Mouse (Mus musculus) cerebellum, postnatal 25 days (tissue): Measurements from ENCODE around the gene Tuba4a.
"Not testable (repeated sequence)": the region's sequence is repeated elsewhere in the genome, so short reads cannot be mapped to it uniquely, and the experiment has no call there.

Experiments used
- DNase-seq, 2 experiments: peaks; one replicate each; pipeline ENCODE4 v3.0.0; 2021; ENCODE audit warnings: mixed read lengths in 2 of 2

The Tuba4a gene

DNA sequence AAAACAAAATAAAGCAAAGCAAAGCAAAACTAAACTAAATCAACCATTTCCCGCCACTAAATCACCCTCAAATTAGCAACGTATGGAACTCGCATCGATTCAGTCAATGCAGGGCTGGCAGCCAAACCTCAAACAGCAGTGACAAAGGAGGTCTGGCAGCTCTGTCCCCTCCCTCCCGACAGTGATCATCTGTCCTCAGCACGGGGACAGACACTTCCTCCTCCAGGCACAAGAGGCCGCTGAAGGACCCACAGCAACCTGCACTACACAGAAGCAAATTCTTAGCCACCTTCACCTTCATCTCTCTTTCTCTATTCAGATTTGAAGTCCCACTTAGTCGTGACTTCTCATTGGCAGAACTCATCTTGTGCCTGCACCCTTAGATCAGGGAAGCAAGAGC lies 14.9 kb upstream of the Tuba4a start:
- peak; percentile 79 to 88 for DNase-seq

DNA sequence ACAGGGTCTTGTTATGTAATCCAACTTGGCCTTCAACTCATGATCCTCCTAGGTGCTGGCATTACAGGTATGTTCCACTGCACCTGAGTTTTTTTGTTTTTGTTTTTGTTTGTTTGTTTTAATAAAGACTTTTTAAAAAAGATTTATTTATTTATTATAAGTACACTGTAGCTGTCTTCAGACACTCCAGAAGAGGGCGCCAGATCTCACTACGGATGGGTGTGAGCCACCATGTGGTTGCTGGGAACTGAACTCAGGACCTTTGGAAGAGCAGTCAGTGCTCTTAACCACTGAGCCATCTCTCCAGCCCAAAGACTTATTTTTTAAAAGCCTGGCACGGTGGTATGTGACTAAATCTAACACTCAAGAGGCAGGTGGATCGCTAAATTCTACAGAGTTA lies 12.8 kb upstream of the Tuba4a start:
- DNase-seq: not testable (repeated sequence)

DNA sequence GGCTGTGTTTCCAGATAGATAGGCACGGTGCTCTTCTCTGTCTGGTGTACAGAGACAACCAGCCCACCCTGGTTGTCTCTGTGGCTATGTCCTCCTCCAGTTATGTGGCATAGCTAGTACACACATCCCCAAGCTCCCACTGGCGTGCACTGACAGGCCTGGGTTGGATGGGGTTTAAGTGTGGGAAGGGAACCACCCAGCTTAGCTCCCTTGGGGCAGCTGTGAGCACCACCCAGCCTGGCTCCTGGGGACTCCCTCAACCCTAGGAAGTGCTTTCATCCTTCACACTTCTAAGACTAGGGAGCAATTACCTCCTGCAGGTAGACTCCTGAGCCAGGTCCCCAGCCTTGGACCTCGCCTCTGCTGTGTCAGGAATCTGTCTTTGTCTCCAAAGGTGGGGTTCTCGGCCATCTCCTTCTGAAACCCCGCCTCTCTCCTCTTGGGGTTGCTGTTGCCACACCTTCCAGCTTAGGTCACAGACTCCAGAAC lies 12.0 kb upstream of the Tuba4a start, which contains the start of gene A630095N17Rik:
TSS of gene A630095N17Rik (minus strand) at position 439 of the 489 bp plus-strand sequence.
- no peak for DNase-seq

DNA sequence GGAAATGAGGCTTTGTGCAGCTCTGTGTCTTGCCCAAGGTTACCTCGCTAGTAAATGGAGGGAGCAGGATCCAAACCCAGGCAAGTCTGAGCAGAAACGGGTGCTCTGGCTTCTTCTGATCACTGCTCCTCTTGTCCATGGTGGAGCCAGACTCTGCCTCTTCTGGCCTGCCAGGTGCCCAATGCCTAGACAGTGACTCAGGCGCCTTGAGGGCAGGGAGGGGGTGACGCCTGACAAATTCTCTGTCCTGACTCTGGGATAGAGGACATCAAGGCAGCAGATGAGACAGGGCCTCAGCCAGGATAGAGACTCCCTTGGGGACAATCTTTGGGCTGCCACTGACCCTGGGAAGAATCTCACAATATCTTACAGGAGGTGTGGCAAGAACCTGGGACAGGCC lies 11.6 kb upstream of the Tuba4a start:
- no peak for DNase-seq

- no peak for DNase-seq
Measured at GRCm38 (mm10) chr1:75230335-75230994, 10.8 kb upstream of the Tuba4a start.

- no peak for DNase-seq
Measured at GRCm38 (mm10) chr1:75229158-75229557, 9.5 kb upstream of the Tuba4a start.

DNA sequence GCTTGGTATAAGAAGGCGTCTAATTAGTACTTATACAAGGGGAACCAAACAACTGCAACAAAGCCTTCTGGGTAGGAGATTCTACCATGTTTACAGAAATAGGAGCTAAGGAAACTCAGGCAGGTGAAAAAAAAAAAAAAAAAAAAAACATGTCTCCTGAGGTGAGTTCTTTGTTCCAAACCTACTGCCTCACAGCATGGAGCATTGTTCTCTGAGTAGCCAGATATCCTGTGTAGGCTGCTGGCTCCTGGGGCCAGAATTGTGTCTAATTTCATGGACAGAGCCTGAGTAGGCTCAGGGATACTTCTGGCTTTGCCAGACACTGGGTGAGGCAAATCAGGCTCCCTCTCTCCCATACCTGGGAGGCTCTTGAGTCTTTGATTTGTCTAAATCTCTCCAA lies 8.0 kb upstream of the Tuba4a start:
- DNase-seq: no peak

- no peak for DNase-seq
Measured at GRCm38 (mm10) chr1:75226138-75226537, 6.5 kb upstream of the Tuba4a start.

DNA sequence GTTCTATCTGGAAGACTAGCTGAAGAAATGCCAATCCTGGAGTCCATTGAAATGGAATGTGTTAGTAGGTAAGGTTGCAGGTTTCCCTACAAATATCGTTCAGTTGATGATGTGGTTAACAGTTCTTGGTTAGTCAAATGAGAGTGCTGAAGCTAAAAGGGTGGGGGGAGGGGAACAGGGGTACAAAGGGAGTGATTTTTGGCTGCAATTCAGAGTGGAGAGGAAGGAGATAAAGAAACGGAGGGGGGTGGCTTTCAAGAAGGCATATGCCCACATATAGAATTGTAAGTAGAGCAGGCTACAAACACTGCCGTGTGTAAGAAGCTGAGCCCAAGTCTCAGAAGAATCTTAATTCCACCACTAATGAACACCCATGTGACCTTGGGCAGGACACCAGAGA lies 5.8 kb upstream of the Tuba4a start:
- no peak for DNase-seq

DNA sequence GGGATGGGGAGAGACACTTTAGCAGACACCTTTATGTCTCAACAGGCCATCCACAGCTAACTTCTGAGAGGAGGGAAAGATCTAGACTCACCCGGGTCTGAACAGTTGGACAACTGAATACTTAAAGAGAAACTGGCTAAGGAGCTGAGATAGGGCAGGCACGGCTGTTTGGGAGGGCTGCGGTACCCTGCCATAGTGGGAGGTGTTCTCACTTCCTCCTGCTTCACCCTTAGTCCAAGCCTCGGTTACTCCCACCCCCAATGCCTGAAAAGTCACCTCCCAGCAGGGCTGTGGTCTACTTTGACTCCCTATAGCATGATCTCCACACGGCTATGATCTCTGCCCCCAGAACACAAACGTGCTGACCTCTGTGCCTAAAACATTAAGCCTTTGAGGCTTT lies 3.9 kb upstream of the Tuba4a start:
- DNase-seq: no peak

GRCm38 (mm10) chr1:75222926-75223325 lies 3.3 kb upstream of the Tuba4a start:
- no peak for DNase-seq

DNA sequence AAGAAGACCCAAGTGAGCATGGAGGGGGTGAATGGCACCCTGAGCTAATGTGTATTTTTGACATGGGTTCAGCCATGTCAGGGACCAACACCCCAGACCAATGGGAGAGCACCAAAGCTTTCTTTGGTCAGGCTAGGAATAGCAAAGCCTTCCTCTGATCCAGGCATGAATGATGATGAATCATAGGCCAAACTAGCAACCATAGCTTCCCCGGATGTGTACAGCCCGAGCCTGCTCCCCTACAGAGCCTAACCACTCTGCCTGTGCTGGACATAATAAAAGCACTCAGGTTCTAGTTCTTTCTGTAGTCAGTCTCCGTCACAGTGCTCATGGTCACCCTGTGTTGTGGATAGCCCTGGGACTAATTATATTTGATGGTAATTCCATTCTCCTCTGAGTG lies 1.9 kb upstream of the Tuba4a start:
- DNase-seq: no peak

DNA sequence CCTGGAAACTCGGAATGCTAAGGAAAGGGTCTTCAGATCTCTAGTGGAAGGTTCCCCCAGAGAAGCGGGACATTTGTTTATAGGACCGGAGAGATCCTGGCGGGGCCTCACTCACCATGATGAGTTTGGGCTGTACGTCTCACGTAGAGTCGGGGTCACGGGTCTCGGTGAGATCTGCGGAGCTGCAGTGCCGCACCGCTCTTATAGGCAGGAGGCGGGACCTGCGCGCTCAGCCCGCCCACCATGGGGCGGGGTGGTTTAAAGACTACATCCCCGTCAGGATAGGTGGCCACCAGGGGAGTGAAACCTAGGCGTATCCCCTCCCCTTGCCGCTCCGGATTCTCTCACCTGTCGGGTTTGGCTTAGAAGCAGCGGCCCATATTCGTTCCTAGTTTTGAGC lies 587 bp downstream of the Tuba4a start:
- peak; percentile 98 for DNase-seq

DNA sequence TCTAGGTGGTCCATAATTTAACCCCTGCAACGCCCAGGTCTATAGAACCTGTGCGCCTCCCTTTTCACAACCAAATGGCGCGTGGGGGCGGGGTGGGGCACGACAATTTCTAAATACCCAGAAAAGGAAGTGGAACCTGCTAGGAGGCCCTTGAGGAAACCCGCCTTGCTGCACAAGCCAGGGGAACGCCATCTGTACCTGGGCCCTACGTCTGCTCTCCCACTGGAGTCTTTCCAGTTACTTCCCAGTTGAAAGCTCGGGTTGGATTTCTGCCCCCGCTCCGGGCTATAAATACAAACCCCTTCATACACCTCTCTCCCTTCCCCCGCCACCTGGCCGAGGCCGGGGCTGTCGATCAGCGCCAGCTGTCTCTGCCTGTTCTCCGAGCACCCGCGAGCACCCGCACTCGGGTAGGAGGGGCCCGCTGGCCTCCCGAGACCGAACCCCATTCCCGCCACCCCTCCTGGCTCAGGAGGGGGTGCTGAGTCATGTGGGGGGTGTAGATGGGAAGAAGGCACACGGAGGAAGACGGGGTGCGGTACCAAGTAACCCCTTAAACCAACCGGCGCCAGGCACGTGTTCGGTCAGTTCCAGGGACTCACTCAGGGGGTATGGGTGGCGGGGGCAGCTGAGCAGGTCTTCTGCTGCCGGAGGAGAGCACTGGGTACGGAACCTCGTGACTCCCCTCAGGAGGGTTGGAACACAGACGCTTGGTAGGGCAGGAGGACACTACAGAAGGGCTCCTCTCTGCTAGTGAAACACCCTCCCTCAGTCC lies 1.3 kb downstream of the Tuba4a start:
- peak; percentile 93 to 96 for DNase-seq

GRCm38 (mm10) chr1:75217893-75218226 lies 1.8 kb downstream of the Tuba4a start:
- no peak for DNase-seq

GRCm38 (mm10) chr1:75216797-75217585 lies 2.7 kb downstream of the Tuba4a start:
- peak; percentile 69 to 73 for DNase-seq

DNA sequence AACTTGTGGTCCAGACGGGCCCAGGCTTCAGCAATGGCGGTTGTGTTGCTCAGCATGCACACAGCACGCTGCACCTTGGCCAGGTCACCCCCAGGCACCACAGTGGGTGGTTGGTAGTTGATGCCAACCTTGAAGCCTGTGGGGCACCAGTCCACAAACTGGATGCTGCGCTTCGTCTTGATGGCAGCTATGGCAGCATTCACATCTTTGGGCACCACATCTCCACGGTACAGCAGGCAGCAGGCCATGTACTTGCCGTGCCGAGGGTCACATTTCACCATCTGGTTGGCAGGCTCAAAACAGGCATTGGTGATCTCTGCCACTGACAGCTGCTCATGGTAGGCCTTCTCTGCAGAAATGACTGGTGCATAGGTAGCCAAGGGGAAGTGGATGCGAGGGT lies 3.9 kb downstream of the Tuba4a start:
- peak; percentile 28 to 37 for DNase-seq

DNA sequence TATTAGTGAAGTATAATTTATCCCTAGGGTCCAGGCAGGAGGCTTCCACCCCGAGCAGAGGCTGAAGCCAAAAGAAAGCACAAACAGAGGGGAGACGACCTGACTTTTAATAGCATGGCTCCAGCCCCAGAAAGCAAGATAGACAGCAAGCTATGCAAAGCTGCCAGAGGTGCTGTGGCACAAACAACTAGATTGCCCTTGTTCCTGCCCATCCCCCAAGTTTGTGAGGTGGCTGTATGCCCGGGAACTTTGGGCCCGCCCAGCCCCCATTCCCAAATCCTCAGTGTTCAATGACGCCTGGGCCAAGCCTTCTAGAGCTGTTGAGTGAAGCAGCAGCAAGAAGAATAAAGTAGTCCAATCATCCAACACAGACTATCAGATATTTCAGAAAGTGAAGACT lies 4.8 kb downstream of the Tuba4a start:
- peak in 1 of 2 experiments; percentile 55 for DNase-seq

GRCm38 (mm10) chr1:75214442-75214841 lies 5.2 kb downstream of the Tuba4a start:
- DNase-seq: no peak

DNA sequence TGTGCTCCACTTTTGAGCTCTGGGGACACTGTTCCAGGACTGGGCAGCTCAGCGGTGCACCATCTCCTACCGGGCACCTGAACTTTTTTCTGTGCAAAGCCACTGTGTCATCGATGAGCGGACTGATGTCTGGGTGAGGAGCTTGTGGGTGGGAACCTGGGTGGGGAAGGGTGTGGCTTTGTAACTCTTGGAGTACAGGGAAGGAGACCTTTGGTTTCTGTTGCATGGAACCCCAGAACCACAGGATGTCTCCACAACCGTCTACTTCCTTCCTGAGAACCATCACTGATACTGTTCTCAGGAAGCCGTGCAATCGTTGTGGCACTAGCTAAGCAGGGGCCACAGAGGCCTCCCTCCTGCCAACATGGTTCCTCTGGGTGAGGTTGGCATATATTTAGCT lies 6.6 kb downstream of the Tuba4a start:
- no peak for DNase-seq

DNA sequence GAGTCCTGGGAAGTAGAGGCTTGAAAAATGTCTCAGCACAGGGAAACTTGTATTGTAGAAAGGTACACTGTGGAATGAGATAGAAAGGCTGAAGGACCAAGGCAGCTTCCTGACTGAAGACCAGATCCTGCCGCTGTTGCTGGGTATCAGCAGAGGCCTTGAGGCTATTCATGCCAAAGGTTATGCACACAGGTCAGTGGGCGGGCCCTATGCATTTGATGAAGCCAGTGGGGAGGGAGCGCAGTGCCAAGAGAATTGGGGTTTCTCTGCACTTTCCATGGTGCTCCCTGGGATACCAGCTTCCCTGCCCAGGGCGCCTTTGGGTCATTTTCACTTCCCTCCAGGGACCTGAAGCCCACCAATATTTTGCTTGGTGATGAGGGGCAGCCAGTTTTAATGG lies 7.1 kb downstream of the Tuba4a start:
- DNase-seq: peak in 1 of 2 experiments; percentile 30

DNA sequence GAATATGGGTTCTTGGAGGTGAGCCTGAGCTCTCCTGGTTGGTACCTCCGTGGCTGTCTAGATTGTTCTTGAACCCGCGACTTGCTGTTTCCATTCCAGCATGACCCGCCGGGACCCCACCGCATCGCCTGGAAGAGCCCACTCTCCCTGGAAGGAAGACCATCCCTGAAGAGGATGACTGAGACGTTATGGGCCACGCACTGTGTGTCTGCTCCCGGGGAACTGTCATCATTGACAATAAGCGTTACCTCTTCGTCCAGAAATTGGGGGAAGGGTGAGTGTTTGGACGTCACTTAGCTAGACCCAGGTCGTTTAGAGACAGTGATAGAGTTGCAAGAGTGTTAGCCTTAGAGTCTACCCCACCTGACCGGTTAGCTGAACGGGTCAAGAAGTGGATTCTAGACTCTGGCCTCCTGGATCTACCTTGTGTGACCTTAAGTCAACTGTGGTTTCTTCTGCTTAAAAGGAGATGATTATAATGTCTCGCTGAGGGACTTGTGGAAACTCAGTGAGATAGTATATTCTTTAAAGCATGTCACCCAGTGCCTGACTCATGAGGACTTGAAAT lies 8.4 kb downstream of the Tuba4a start:
- no peak for DNase-seq
